Mouse (Mus musculus) intestine, postnatal 0 days (tissue): ENCODE results near the gene Qpctl. TPM values are rescaled to one million over a fixed set of nuclear protein-coding genes. Genes with fewer than 3 reads are reported as not detected.

Source experiments
- ATAC-seq: fragments of 200-750 bp; cut with Nextera tagmentation; 2 replicates; pipeline ENCODE4 v1.8.0; 2017; ENCODE audit warnings: mild to moderate bottlenecking, moderate TSS enrichment, moderate library complexity
- H3K27ac ChIP-seq: fragments of 300-500 bp; sonication (generic); 2 replicates; pipeline ENCODE4 v1.5.1; 2014; ENCODE audit warnings: mild to moderate bottlenecking, low read depth, low read length, moderate library complexity
- H3K27me3 ChIP-seq: fragments of 300-500 bp; sonication (generic); replicated peaks from 2 replicates; pipeline ENCODE4 v1.6.1; 2014; ENCODE audit warnings: low read length, mixed read lengths; ENCODE audit not compliant: control insufficient read depth, insufficient read depth
- H3K36me3 ChIP-seq: fragments of 300-500 bp; sonication (generic); 2 replicates; pipeline ENCODE4 v1.6.1; 2014; ENCODE audit warnings: mild to moderate bottlenecking, moderate library complexity; ENCODE audit not compliant: control insufficient read depth, insufficient read depth
- H3K4me1 ChIP-seq: fragments of 300-500 bp; sonication (generic); replicated peaks from 2 replicates; pipeline ENCODE4 v1.6.1; 2014; ENCODE audit warnings: antibody characterized with exemption, low read length, mixed read lengths; ENCODE audit not compliant: control insufficient read depth, insufficient read depth
- H3K4me2 ChIP-seq: fragments of 300-500 bp; sonication (generic); replicated peaks from 2 replicates; pipeline ENCODE4 v1.6.1; 2014; ENCODE audit warnings: low read depth, mild to moderate bottlenecking, moderate library complexity
- H3K4me3 ChIP-seq: fragments of 300-500 bp; sonication (generic); 2 replicates; pipeline ENCODE4 v1.5.1; 2014; ENCODE audit warnings: low read depth, low read length
- H3K9ac ChIP-seq: fragments of 300-500 bp; sonication (generic); 2 replicates; pipeline ENCODE4 v1.6.1; 2014; ENCODE audit warnings: mild to moderate bottlenecking, low read depth, low read length
- H3K9me3 ChIP-seq: fragments of 300-500 bp; sonication (generic); 2 replicates; pipeline ENCODE4 v1.6.1; 2016; ENCODE audit warnings: mixed run types; ENCODE audit not compliant: control insufficient read depth
- CTCF ChIP-seq: sonication (generic); IDR thresholded peaks from 2 replicates; pipeline ENCODE4 v1.5.1; 2016; ENCODE audit warnings: low read depth, mild to moderate bottlenecking, control low read depth, antibody characterized with exemption, moderate library complexity
- WGBS: fragments of 180-500 bp; shearing (Covaris S2); extraction: QIAGEN DNeasy Blood & Tissue Kit; methylation state at CpG from one replicate; pipeline ENCODE4 v1.1.7; 2014; 5-methylcytosine and 5-hydroxymethylcytosine counted together
- polyA plus RNA-seq: library from polyadenylated mRNA; unstranded; fragments of >200 nt; fragmentation: Nextera tagmentation; extraction: Ambion mirVana; gene quantifications from 2 replicates; pipeline ENCODE4 v1.2.1, GENCODE M21; 2015

Qpctl gene
- polyA plus RNA-seq, 1 experiment from 2014 or later = 7.3 TPM

GRCm38 (mm10) chr7:19176516-19176947 lies 27.4 kb upstream of the Qpctl start:
- Histone ChIP-seq H3K9me3 (0 out of 2 replicates have a peak, but pooled peaks cover 4% of the 10 kb centered on the region), H3K9ac (no peak overlapping the region), H3K4me1 (0 out of 2 replicates have a peak, but pooled peaks cover 3% of the 10 kb centered on the region), H3K27ac (no peak overlapping the region), H3K36me3 (no peaks in the 10 kb centered on the region), H3K4me2 (no peak overlapping the region; the same call in 1 of the 2 replicates), H3K27me3 (peaks cover 48% of the 10 kb centered on the region), H3K4me3 (0 out of 2 replicates have a peak overlapping the region, but pooled peaks have one; percentile 12)
- no peak for ATAC-seq
- WGBS = 8% methylated on average over 21 of the region's 21 CpGs
- TF ChIP-seq CTCF = no peak

GRCm38 (mm10) chr7:19175708-19176515 lies 26.8 kb upstream of the Qpctl start, which contains the start of gene Eml2:
Gene Eml2 (plus strand): TSS chr7:19176421.
- Histone ChIP-seq H3K4me2 (no peak within 1 kb of the TSS; the same call in 1 of the 2 replicates), H3K27me3 (peaks cover 48% of the 10 kb centered on the region), H3K4me1 (no peaks in the 10 kb centered on the region), H3K9ac (no peak within 1 kb of the TSS), H3K4me3 (0 out of 2 replicates have a peak within 1 kb of the TSS, but pooled peaks have one; percentile 12), H3K36me3 (no peaks in the 10 kb centered on the region), H3K9me3 (0 out of 2 replicates have a peak, but pooled peaks cover 4% of the 10 kb centered on the region), H3K27ac (no peak within 1 kb of the TSS)
- 2% methylated on average over 30 of the region's 30 CpGs for WGBS
- ATAC-seq = peak; percentile 34; the same call in 1 of the 2 replicates
- no peak for TF ChIP-seq CTCF

- no peaks in the 10 kb centered on the region for H3K9me3 ChIP-seq
- H3K4me2 ChIP-seq = peak overlapping the region; percentile 35
- H3K27ac ChIP-seq = no peak overlapping the region
- no peak overlapping the region for H3K4me3 ChIP-seq
- peaks cover 26% of the 10 kb centered on the region for H3K27me3 ChIP-seq
- no peak for ATAC-seq
- 3% methylated on average over 17 of the region's 17 CpGs for WGBS
- peak; percentile 89 for TF ChIP-seq CTCF
- H3K4me1 ChIP-seq = no peaks in the 10 kb centered on the region
- no peaks in the 10 kb centered on the region for H3K36me3 ChIP-seq
- H3K9ac ChIP-seq = no peak overlapping the region
These were observed 23.8 kb upstream of the Qpctl start for GRCm38 (mm10) chr7:19172874-19173273.

GRCm38 (mm10) chr7:19171831-19172230 lies 22.7 kb upstream of the Qpctl start:
- Histone ChIP-seq H3K9me3 (no peaks in the 10 kb centered on the region), H3K4me2 (no peak overlapping the region), H3K36me3 (no peaks in the 10 kb centered on the region), H3K4me1 (no peaks in the 10 kb centered on the region), H3K27ac (no peak overlapping the region), H3K9ac (no peak overlapping the region), H3K27me3 (peaks cover 16% of the 10 kb centered on the region), H3K4me3 (no peak overlapping the region)
- no peak for ATAC-seq
- no peak for TF ChIP-seq CTCF
- 55% methylated on average over 8 of the region's 8 CpGs for WGBS

- H3K27ac ChIP-seq = no peak overlapping the region
- no peak overlapping the region for H3K9ac ChIP-seq
- WGBS = 47% methylated on average over 8 of the region's 8 CpGs
- TF ChIP-seq CTCF = no peak
- no peak for ATAC-seq
- H3K27me3 ChIP-seq = no peaks in the 10 kb centered on the region; the same call in 1 of the 2 replicates
- H3K4me2 ChIP-seq = 0 out of 2 replicates have a peak overlapping the region, but pooled peaks have one; percentile 6
- no peak overlapping the region for H3K4me3 ChIP-seq
- H3K36me3 ChIP-seq = no peaks in the 10 kb centered on the region
- no peaks in the 10 kb centered on the region for H3K9me3 ChIP-seq
- no peaks in the 10 kb centered on the region; the same call in 1 of the 2 replicates for H3K4me1 ChIP-seq
These were observed 21.1 kb upstream of the Qpctl start for GRCm38 (mm10) chr7:19170142-19170541.

GRCm38 (mm10) chr7:19169506-19169905 lies 20.4 kb upstream of the Qpctl start:
- Histone ChIP-seq H3K4me2 (no peak overlapping the region), H3K4me1 (peaks cover 3% of the 10 kb centered on the region; the same call in 1 of the 2 replicates), H3K27me3 (no peaks in the 10 kb centered on the region; the same call in 1 of the 2 replicates), H3K36me3 (no peaks in the 10 kb centered on the region), H3K4me3 (no peak overlapping the region), H3K9ac (no peak overlapping the region), H3K9me3 (no peaks in the 10 kb centered on the region), H3K27ac (no peak overlapping the region)
- ATAC-seq = no peak
- TF ChIP-seq CTCF = no peak
- 64% methylated on average over 10 of the region's 10 CpGs for WGBS
